Mouse (Mus musculus) heart, postnatal 36 days (tissue): ENCODE data around the gene Pik3ap1. TPM values are rescaled to one million over a fixed set of nuclear protein-coding genes. Genes with fewer than 3 reads are reported as not detected.
A peak's percentile ranks its signal among the peaks of the same experiment; 100 is the strongest.

Experiments
- DNase-seq, 2 experiments: peaks; one replicate each; pipeline ENCODE4 v3.0.0; 2021 to 2022
- intact Hi-C: fragments of 180-260 bp; cut with DNase I; formaldehyde crosslinking; loops from one replicate; pipeline ENCODE4 v1.15.1; 2025
- total RNA-seq, 2 experiments: library from RNA; stranded (reverse); gene quantifications; 2 replicates each; pipeline ENCODE4 v1.2.3; 2021

Gene Pik3ap1
- total RNA-seq, 2 experiments from 2014 or later, result 1.7 to 2.5 TPM

GRCm38 (mm10) chr19:41284515-41284914, 100.4 kb downstream of the Pik3ap1 start:
- no peak for DNase-seq
- intact Hi-C loops, result no loop called here

- DNase-seq, result no peak
- intact Hi-C loops, result no loop called here
These were observed 102.2 kb downstream of the Pik3ap1 start for GRCm38 (mm10) chr19:41282718-41283117.

- no peak for DNase-seq
- intact Hi-C loops, result no loop called here
These were observed 102.7 kb downstream of the Pik3ap1 start for GRCm38 (mm10) chr19:41282216-41282615.

GRCm38 (mm10) chr19:41279724-41280244, 105.1 kb downstream of the Pik3ap1 start:
- intact Hi-C loops, result no loop called here
- DNase-seq, result no peak

- intact Hi-C loops, result no loop called here
- DNase-seq, result no peak
These were observed 106.3 kb downstream of the Pik3ap1 start for GRCm38 (mm10) chr19:41278606-41279005.

GRCm38 (mm10) chr19:41275588-41275987, 109.3 kb downstream of the Pik3ap1 start:
- no peak for DNase-seq
- intact Hi-C loops, result no loop called here

- intact Hi-C loops, result no loop called here
- DNase-seq, result no peak
These were observed 114.0 kb downstream of the Pik3ap1 start for GRCm38 (mm10) chr19:41270906-41271305.

GRCm38 (mm10) chr19:41270151-41270727, 114.7 kb downstream of the Pik3ap1 start:
- no peak for DNase-seq
- intact Hi-C loops, result no loop called here

GRCm38 (mm10) chr19:41266251-41266901, 118.5 kb downstream of the Pik3ap1 start:
- DNase-seq, result no peak
- intact Hi-C loops, result no loop called here

GRCm38 (mm10) chr19:41264331-41264799, 120.5 kb downstream of the Pik3ap1 start:
- DNase-seq, result no peak
- intact Hi-C loops, result no loop called here

GRCm38 (mm10) chr19:41263630-41264295, 121.1 kb downstream of the Pik3ap1 start, which contains the start of gene Tm9sf3:
Gene Tm9sf3, minus strand, starts transcription at chr19:41263997.
- intact Hi-C loops, result no loop called here
- DNase-seq, result peak; percentile 84 to 89

- peak; percentile 69 to 85 for DNase-seq
- intact Hi-C loops, result no loop called here
These were observed 121.9 kb downstream of the Pik3ap1 start for GRCm38 (mm10) chr19:41262712-41263629.

GRCm38 (mm10) chr19:41260736-41261135, 124.2 kb downstream of the Pik3ap1 start:
- no peak for DNase-seq
- intact Hi-C loops, result no loop called here

- intact Hi-C loops, result no loop called here
These were observed 125.6 kb downstream of the Pik3ap1 start for GRCm38 (mm10) chr19:41259256-41259655.

GRCm38 (mm10) chr19:41258707-41259106, 126.2 kb downstream of the Pik3ap1 start:
- intact Hi-C loops, result no loop called here
- peak; percentile 39 to 58 for DNase-seq

More at GRCm38 (mm10) chr19:41259256-41259655, 125.6 kb downstream of the Pik3ap1 start:
- DNase-seq, result no peak

GRCm38 (mm10) chr19:41254584-41254983, 130.3 kb downstream of the Pik3ap1 start:
- intact Hi-C loops, result no loop called here

GRCm38 (mm10) chr19:41248968-41249367, 135.9 kb downstream of the Pik3ap1 start:
- no peak for DNase-seq

More at GRCm38 (mm10) chr19:41254584-41254983, 130.3 kb downstream of the Pik3ap1 start:
- no peak for DNase-seq

GRCm38 (mm10) chr19:41248271-41248670, 136.6 kb downstream of the Pik3ap1 start:
- DNase-seq, result no peak

More at GRCm38 (mm10) chr19:41248968-41249367, 135.9 kb downstream of the Pik3ap1 start:
- intact Hi-C loops, result no loop called here

GRCm38 (mm10) chr19:41246271-41246670, 138.6 kb downstream of the Pik3ap1 start:
- DNase-seq, result no peak
- intact Hi-C loops, result no loop called here

More at GRCm38 (mm10) chr19:41248271-41248670, 136.6 kb downstream of the Pik3ap1 start:
- intact Hi-C loops, result no loop called here

GRCm38 (mm10) chr19:41244581-41244980, 140.3 kb downstream of the Pik3ap1 start:
- intact Hi-C loops, result loop anchor here (1.0 to 2.0 kb wide), 2 partner anchors 139 to 158 kb away; no protein-coding TSS in a partner anchor
- peak; percentile 51 to 71 for DNase-seq
